Mouse (Mus musculus) embryonic facial prominence, embryonic 12.5 days (tissue): ENCODE results near the gene Ssc5d. TPM values are rescaled to one million over a fixed set of nuclear protein-coding genes. Genes with fewer than 3 reads are reported as not detected.
"Not testable (repeated sequence)": the region's sequence is repeated elsewhere in the genome, so short reads cannot be mapped to it uniquely, and the experiment has no call there.

Source experiments
- ATAC-seq: fragments of 200-750 bp; cut with Nextera tagmentation; 2 replicates; pipeline ENCODE4 v1.8.0; 2017; ENCODE audit not compliant: insufficient number of reproducible peaks, insufficient read depth, low FRiP score, low TSS enrichment
- H3K27ac ChIP-seq: fragments of 300-500 bp; sonication (generic); 2 replicates; pipeline ENCODE4 v1.5.1; 2016; ENCODE audit warnings: mild to moderate bottlenecking
- H3K27me3 ChIP-seq: fragments of 300-500 bp; sonication (generic); 2 replicates; pipeline ENCODE4 v1.6.1; 2016; ENCODE audit warnings: mild to moderate bottlenecking, moderate library complexity
- H3K36me3 ChIP-seq: fragments of 300-500 bp; sonication (generic); 2 replicates; pipeline ENCODE4 v1.6.1; 2016; ENCODE audit warnings: mild to moderate bottlenecking
- H3K4me1 ChIP-seq: fragments of 300-500 bp; sonication (generic); 2 replicates; pipeline ENCODE4 v1.6.1; 2016
- H3K4me2 ChIP-seq: fragments of 300-500 bp; sonication (generic); replicated peaks from 2 replicates; pipeline ENCODE4 v1.6.1; 2016; ENCODE audit warnings: mild to moderate bottlenecking, moderate library complexity
- H3K4me3 ChIP-seq: fragments of 300-500 bp; sonication (generic); 2 replicates; pipeline ENCODE4 v1.5.1; 2016; ENCODE audit warnings: mild to moderate bottlenecking
- H3K9ac ChIP-seq: fragments of 300-500 bp; sonication (generic); 2 replicates; pipeline ENCODE4 v1.6.1; 2016; ENCODE audit warnings: mild to moderate bottlenecking, moderate library complexity
- H3K9me3 ChIP-seq: fragments of 300-500 bp; sonication (generic); 2 replicates; pipeline ENCODE4 v1.6.1; 2016; ENCODE audit warnings: mild to moderate bottlenecking, moderate library complexity
- WGBS: fragments of 180-500 bp; shearing (Covaris S2); methylation state at CpG from one replicate; pipeline ENCODE4 v1.1.7; 2016; 5-methylcytosine and 5-hydroxymethylcytosine counted together
- polyA plus RNA-seq: library from polyadenylated mRNA; unstranded; fragments of >200 nt; fragmentation: Nextera tagmentation; extraction: Ambion mirVana; gene quantifications from 2 replicates; pipeline ENCODE4 v1.2.1, GENCODE M21; 2016

The Ssc5d gene
- polyA plus RNA-seq, result 1.5 and 1.6 TPM in 2 replicates

DNA sequence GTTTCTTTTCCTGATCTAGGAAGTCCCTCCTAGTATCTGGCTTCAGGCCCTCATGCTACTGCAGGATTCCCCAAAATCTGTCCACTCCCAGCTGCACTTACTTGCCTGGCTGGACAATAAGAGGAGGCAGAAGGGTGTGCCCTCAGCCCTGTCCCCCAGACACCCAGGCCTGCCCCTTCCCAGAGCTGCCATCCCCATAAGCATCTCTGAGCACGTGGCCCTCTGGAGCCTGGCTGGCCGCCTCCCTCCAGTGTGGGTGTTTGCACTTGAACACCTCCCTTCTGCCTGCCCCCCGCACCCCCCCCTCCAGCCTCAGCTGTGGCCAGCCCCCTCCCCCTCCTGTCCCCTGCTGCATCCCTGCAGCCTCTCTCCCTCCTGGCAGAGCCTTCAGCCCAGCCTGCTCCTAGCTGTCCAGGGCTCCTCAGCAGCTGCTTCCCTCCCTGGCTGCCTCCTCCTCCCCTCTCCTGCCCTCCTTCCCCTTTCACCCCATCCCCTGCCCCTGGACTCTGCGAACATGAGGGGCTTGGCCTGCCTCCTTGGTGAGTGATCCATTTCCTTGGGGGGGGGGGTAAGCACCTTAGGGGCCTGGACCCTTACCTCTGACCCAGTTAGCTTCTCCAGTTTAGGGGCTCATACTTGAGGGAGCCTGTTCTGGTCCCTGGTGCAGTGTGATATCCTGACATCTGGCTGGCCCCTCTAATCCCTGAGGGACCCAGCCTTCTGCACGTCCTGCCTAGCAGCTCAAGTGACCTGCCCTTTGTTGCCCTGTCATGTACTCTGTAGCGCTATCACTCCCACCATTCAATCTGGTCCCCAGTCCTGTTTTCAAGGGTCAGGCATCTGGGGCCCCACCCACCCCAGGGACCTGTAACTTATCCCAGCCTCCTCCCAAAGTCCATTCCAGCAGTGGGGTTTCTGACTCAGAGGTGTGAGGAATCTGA is at the start of gene Ssc5d:
Gene Ssc5d, plus strand, starts transcription at position 345 of the 941 bp plus-strand sequence.
- H3K9me3 ChIP-seq, result no peaks in the 10 kb centered on the region
- no peaks in the 10 kb centered on the region for H3K27me3 ChIP-seq
- WGBS, result 6% methylated on average over 6 of the region's 6 CpGs
- peaks cover 66% of the 10 kb centered on the region for H3K4me1 ChIP-seq
- peak within 1 kb of the TSS; percentile 92 for H3K27ac ChIP-seq
- H3K4me3 ChIP-seq, result no peak within 1 kb of the TSS; the same call in 1 of the 2 replicates
- H3K4me2 ChIP-seq, result peak within 1 kb of the TSS; percentile 79; the same call in 1 of the 2 replicates
- H3K9ac ChIP-seq, result peak within 1 kb of the TSS; percentile 39
- peak; percentile 45; the same call in 1 of the 2 replicates for ATAC-seq
- H3K36me3 ChIP-seq, result peaks cover 8% of the 10 kb centered on the region

DNA sequence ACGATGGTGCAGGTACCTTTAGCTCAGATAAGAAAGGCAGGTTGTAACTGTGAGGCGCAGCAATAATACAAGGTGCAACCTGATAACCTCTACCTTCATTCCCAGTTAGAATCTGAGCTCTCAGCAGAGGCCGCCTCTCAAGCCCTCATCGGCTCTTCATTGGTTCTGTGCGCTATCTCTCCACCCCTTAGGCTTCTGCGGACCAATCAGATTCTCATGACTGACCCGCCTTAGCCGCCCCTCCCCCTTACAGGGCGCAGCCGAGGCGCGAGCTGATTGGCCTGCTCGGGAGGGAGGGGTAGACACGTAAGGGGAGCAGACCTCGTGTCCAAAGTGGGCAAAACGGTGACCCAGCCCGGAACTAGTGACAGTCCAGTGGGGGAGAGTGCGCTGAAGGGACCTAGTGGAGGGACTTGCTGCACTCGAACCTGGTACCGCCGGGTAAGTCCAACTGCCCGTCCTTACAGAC is 48.8 kb upstream of the Ssc5d start, which contains the start of gene Isoc2a:
Gene Isoc2a, plus strand, starts transcription at position 401 of the 469 bp plus-strand sequence.
- Histone ChIP-seq H3K36me3 (no peaks in the 10 kb centered on the region), H3K4me2 (peak within 1 kb of the TSS; percentile 84), H3K4me1 (0 out of 2 replicates have a peak, but pooled peaks cover 15% of the 10 kb centered on the region), H3K27ac (no peak within 1 kb of the TSS), H3K9me3 (no peaks in the 10 kb centered on the region), H3K27me3 (no peaks in the 10 kb centered on the region), H3K9ac (peak within 1 kb of the TSS; percentile 52), H3K4me3 (peak within 1 kb of the TSS; percentile 57)
- 1% methylated on average over 22 of the region's 22 CpGs for WGBS
- peak; percentile 99 for ATAC-seq

DNA sequence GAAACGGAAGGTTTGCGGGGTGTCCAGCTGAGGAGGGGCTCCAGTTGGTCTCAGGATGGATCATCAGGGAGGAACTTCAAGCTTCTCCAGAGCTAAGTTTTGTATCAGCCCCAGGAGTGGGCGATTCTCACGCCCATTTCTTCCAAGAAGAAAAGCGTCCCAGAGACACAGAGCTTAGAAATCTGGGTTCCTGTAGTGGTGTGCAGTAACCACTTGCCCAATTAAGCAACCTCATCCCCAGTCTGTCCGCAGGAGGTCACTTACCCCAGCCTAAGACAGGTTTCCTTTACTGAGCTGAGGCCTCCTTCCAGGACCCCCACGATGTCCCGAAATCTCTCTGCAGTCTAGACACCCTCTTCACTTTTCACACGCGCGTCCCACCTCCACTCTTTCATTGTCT is 48.4 kb upstream of the Ssc5d start:
- H3K27ac ChIP-seq, result no peak overlapping the region
- peak overlapping the region; percentile 57 for H3K4me3 ChIP-seq
- WGBS, result 12% methylated on average over 11 of the region's 11 CpGs
- ATAC-seq, result no peak
- peak overlapping the region; percentile 52 for H3K9ac ChIP-seq
- H3K9me3 ChIP-seq, result no peaks in the 10 kb centered on the region
- H3K4me2 ChIP-seq, result peak overlapping the region; percentile 84
- H3K36me3 ChIP-seq, result no peaks in the 10 kb centered on the region
- H3K4me1 ChIP-seq, result 0 out of 2 replicates have a peak, but pooled peaks cover 15% of the 10 kb centered on the region
- H3K27me3 ChIP-seq, result no peaks in the 10 kb centered on the region

DNA sequence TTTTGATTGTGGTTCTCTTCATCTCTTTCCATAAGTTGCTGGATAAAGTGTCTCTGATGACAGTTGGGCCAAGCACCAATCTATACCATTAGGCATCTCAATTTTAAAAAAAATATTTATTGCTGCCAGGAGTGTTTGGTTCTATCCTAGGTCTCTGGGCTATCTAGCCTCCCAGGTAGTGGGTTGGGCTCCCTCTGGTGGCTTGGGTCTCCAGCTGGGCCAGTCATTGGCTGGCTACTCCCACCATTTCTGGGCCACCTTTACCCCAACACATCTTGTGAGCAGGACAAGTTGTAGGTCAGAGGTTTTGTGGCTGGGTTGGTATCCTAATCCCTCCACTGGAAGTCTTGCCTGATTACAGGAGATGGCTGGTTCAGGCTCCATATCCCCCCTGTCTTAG is 47.4 kb upstream of the Ssc5d start:
- Histone ChIP-seq H3K4me1 (0 out of 2 replicates have a peak, but pooled peaks cover 15% of the 10 kb centered on the region), H3K27ac (no peak overlapping the region), H3K4me3 (0 out of 2 replicates have a peak overlapping the region, but pooled peaks have one; percentile 57), H3K4me2 (peak overlapping the region; percentile 84), H3K9ac (no peak overlapping the region), H3K27me3 (no peaks in the 10 kb centered on the region), H3K9me3 (no peaks in the 10 kb centered on the region), H3K36me3 (no peaks in the 10 kb centered on the region)
- no peak for ATAC-seq

DNA sequence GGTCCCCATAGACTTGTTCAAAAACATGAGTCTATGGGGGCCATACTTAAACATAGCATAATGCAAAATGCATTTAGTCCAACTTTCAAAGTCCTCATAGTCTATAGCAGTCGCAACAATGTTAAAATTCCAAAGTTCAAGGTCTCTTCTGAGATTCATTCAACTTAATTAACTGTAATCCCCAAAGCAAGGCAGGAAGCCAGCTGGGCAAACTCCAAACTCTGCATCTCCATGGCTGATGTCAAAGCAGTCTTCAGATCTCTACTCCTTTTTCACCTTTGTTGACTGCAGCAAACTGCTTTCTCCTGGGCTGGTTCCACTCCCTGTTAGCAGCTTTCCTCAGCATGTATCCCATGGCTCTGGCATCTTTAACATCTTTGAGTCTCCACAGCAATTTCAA is 46.5 kb upstream of the Ssc5d start:
- 0 out of 2 replicates have a peak, but pooled peaks cover 15% of the 10 kb centered on the region for H3K4me1 ChIP-seq
- not testable (repeated sequence) for H3K4me2 ChIP-seq, ATAC-seq, H3K9ac ChIP-seq, H3K27ac ChIP-seq, H3K27me3 ChIP-seq, H3K4me3 ChIP-seq, H3K9me3 ChIP-seq, H3K36me3 ChIP-seq
- WGBS, result 80% methylated on average over 1 of the region's 1 CpGs

DNA sequence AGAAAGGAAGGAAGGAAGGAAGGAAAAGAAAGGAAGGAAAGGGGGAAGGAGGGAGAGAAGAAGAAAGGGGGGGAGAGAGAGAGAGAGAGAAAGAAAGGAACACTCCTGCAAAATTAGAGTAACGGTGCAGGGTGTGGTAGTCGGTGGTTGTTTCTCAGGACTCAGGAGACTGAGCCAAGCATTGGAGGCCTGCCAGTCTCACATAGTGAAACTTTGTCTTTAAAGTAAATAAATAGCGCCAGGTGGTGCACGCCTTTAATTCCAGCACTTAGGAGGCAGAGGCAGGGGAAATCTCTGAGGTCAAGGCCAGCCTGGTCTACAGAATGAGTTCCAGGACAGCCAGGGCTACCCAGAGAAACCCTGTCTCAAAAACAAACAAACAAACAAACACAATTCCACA is 38.9 kb upstream of the Ssc5d start:
- Histone ChIP-seq H3K27me3 (no peaks in the 10 kb centered on the region), H3K36me3 (no peaks in the 10 kb centered on the region), H3K4me2 (no peak overlapping the region), H3K4me1 (no peaks in the 10 kb centered on the region), H3K4me3 (no peak overlapping the region), H3K27ac (no peak overlapping the region), H3K9me3 (no peaks in the 10 kb centered on the region), H3K9ac (no peak overlapping the region)
- ATAC-seq, result no peak
- 73% methylated on average over 4 of the region's 4 CpGs for WGBS

DNA sequence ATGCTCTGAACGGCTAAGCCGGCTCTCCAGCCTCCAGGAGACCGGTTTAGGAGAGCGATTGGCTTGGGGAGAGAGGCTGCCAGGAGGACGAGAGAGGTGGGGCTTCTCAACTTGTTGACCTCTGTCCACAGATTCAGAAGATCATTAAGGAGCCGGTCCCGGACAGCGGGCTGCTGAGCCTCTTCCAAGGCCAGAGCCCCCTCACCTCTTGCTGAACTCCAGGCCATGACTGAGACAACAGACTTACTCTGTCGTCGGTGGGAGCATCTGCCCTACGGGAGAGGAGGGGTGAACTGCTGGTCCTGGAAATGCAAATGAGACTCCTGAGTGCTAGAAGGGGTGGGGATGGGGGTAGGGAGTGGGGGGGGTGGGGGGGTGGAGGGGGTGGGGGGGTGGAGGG is 30.4 kb upstream of the Ssc5d start:
- ATAC-seq, result no peak
- WGBS, result 59% methylated on average over 11 of the region's 11 CpGs

DNA sequence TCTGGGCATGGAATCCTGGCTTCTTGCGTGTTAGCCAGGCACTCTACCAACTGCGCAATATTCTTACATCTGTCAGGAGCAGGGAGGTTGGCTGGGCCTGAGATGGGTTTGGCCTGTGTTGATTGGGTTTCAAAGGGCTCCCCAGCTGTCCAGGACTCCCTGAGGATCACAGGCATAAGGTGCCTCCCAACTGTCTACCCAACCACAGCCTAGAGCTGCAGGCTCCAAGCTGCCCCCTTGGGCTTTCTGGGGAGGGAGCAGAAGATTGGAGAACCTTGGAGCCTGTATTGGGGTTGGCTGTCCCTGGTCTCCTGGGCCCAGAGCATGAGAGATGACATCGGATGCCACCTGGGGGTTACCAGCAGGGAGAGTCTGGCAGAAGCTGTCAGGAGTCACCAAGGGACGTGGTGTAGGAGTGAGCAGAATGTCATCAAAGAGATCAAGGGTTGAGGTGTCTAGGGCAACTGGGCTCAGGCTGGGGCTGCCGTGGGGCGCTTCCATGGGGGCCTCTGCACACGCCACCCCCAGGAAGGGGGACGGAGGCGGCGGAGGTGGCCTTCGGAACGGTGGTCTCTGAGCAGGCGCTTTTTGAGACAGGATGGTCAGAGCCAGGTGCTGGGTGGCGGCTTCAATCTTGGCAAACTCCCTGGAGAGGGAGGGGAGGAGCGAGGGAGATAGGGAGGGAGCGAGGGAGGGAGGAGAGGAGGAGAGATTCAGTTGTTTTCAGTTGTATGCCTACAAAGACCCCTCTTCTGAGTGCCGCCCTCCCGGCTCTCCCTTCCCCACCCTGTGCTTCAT is 26.5 kb upstream of the Ssc5d start:
- Histone ChIP-seq H3K9me3 (0 out of 2 replicates have a peak, but pooled peaks cover 4% of the 10 kb centered on the region), H3K9ac (peak overlapping the region; percentile 17; the same call in 1 of the 2 replicates), H3K4me3 (peak overlapping the region; percentile 28), H3K36me3 (no peaks in the 10 kb centered on the region), H3K27me3 (peaks cover 19% of the 10 kb centered on the region), H3K27ac (no peak overlapping the region), H3K4me1 (no peaks in the 10 kb centered on the region), H3K4me2 (peak overlapping the region; percentile 46)
- 21% methylated on average over 16 of the region's 18 CpGs for WGBS
- ATAC-seq, result peak; percentile 53; the same call in 1 of the 2 replicates

More for the DNA sequence above, 30.4 kb upstream of the Ssc5d start:
- H3K4me3 ChIP-seq, result no peak overlapping the region
- no peak overlapping the region for H3K4me2 ChIP-seq
- H3K27me3 ChIP-seq, result peaks cover 14% of the 10 kb centered on the region
- H3K27ac ChIP-seq, result no peak overlapping the region
- H3K36me3 ChIP-seq, result no peaks in the 10 kb centered on the region
- H3K9me3 ChIP-seq, result no peaks in the 10 kb centered on the region
- H3K9ac ChIP-seq, result no peak overlapping the region
- no peaks in the 10 kb centered on the region for H3K4me1 ChIP-seq

DNA sequence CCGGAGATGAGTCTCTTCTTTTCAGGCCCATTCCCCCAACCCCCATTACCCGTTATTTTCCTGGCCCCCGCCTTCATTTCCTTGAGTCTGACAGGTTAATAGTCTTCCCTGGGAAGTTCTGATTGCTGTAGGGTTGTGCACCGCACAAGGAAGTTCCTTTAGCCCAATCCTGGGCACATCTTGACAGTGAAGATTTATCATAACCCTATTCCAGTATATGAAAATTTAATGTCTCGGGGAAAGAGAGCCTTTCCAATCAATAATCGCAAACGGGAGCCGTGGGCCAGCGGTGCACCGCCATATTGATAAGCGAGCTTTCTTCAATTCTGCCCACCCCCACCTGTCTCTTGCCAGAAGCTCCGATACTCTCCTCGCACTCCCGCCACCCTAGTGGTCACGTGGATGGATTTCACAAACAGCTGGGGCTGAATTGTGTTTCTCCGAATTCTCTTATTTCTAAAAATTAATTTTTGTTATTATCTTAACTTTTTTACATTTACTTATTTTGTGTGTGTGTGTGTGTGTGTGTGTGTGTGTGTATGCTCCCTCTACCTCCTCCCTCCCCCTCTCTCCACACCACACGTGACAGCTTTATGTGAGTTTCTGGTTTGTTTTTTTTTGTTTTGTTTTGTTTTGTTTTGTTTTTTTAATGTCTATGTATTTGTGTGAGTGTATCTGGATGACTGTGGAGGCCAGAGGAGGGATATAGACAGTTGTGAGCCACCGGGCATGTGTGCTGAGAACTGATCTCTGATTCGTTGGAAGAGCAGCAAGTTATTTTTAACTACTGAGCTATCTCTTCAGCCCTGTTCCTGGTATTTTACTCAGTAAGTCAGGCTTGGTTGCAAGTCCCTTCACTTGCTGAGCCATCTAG is 25.7 kb upstream of the Ssc5d start:
- H3K4me1 ChIP-seq, result no peaks in the 10 kb centered on the region
- 0 out of 2 replicates have a peak, but pooled peaks cover 4% of the 10 kb centered on the region for H3K9me3 ChIP-seq
- peaks cover 19% of the 10 kb centered on the region for H3K27me3 ChIP-seq
- no peak overlapping the region for H3K27ac ChIP-seq
- no peaks in the 10 kb centered on the region for H3K36me3 ChIP-seq
- ATAC-seq, result no peak
- peak overlapping the region; percentile 28 for H3K4me3 ChIP-seq
- 8% methylated on average over 19 of the region's 19 CpGs for WGBS
- peak overlapping the region; percentile 46 for H3K4me2 ChIP-seq
- H3K9ac ChIP-seq, result peak overlapping the region; percentile 17; the same call in 1 of the 2 replicates

DNA sequence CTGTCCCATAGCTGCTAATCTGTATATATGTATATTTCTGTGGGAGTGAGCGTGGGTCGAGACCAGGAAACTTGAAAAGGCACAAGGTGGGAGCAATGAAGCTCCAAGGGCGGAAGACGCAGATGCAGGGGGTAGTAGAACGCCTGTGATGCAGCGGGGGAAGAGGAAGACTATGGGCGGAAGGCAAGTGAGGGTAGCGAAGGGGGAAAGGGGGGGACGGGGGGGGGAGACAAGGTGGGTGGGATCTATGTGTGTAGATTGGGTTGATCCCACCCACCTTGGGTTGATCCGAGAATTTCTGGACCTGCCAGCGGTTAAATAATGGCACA is 25.1 kb upstream of the Ssc5d start:
- peaks cover 19% of the 10 kb centered on the region for H3K27me3 ChIP-seq
- no peak for ATAC-seq
- 0 out of 2 replicates have a peak, but pooled peaks cover 4% of the 10 kb centered on the region for H3K9me3 ChIP-seq
- no peak overlapping the region for H3K27ac ChIP-seq
- H3K9ac ChIP-seq, result no peak overlapping the region
- 16% methylated on average over 11 of the region's 11 CpGs for WGBS
- H3K4me3 ChIP-seq, result peak overlapping the region; percentile 28; the same call in 1 of the 2 replicates
- H3K4me2 ChIP-seq, result peak overlapping the region; percentile 46
- no peaks in the 10 kb centered on the region for H3K36me3 ChIP-seq
- no peaks in the 10 kb centered on the region for H3K4me1 ChIP-seq
